Mouse (Mus musculus) WW6 (cell line): ENCODE data around the gene Mlst8.

Source experiments
- DNase-seq: peaks from one replicate; pipeline ENCODE4 v3.0.0-alpha.2; 2013; ENCODE audit warnings: low read depth, low spot score

Gene Mlst8

GRCm38 (mm10) chr17:24489265-24490030, 10.6 kb upstream of the Mlst8 start:
- DNase-seq, result no peak

DNA sequence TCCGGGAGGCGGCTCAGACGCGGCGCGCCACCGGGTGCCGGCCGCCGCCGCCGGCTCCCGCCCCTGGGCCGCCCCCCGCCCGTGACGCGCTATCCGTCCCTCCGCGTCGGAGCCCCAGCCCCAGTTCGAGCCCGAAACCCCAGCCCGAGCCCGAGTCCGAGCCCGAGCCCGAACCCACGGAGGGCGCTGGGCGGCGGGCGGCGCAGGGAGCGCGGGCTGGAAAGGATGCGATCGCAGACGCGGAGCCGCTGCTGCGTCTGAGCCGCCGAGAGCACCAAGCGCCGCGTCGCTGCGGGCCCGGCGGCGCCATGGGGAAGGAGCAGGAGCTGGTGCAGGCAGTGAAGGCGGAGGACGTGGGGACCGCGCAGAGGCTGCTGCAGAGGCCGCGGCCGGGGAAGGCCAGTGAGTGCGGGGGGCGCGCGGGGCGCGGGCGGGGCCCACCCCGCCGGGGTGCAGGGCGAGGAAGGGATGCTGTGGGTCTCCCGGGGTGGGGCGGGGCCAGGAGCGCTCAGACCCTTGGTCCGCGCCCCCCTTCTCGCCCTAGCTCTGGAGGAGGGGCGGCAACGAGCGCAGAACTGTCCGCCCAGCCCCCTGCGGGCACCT, 9.9 kb upstream of the Mlst8 start:
- no peak for DNase-seq

- DNase-seq, result no peak
These were observed 9.3 kb upstream of the Mlst8 start, which contains the start of gene Caskin1 for GRCm38 (mm10) chr17:24488186-24488661. Caskin1 (plus strand) TSS chr17:24488601.

DNA sequence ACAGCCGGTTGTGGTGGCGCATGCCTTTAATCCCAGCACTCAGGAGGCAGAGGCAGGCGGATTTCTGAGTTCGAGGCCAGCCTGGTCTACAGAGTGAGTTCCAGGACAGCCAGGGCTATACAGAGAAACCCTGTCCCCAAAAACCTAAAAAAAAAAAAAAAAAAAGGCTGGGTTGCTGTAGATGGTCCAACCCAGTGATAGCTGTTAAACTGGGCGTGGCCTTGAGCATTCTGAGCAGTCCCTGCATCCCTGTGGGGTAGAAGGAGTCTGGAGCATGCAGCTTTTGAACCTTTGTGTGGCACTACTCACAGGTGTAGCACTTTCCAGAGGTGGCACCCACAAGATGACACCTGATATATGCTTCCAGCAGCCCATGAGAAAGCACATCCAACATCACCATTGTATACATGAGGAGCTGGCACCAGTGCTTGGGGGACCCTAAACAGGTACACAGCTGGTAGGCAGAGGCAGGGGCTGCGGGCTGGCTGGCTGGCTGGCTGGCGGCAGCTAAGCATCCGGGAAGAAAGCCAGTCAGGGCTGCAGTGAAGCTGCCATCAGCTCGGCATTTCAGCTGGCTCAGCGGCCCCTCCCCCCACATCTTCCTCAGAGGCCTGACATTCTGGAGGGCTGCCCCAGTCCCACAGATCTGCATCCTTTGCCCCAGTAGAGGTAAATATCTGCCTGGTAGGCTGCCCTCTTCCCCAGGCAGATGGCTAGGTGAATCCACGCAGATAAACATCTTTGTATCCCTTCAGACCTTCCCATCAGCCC, 6.4 kb upstream of the Mlst8 start:
- no peak for DNase-seq

DNA sequence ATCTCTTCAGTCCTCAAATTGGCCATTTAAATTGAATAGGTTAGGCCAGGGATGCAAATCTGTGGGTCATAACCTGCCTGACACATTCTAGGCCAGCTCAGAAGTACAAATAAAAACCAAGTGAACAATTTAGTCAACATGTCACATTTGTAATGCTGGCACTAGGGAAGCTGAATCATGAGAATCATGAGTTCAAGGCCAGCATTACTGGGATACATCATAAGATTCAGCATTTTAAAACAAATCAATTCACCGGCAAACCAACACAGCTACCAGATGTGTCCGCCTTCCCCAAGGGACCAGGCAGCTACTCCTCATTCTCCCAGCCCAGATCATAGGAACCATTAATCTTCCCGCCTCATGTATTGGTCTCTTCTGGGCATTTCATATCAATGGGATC, 4.6 kb upstream of the Mlst8 start:
- DNase-seq, result no peak

DNA sequence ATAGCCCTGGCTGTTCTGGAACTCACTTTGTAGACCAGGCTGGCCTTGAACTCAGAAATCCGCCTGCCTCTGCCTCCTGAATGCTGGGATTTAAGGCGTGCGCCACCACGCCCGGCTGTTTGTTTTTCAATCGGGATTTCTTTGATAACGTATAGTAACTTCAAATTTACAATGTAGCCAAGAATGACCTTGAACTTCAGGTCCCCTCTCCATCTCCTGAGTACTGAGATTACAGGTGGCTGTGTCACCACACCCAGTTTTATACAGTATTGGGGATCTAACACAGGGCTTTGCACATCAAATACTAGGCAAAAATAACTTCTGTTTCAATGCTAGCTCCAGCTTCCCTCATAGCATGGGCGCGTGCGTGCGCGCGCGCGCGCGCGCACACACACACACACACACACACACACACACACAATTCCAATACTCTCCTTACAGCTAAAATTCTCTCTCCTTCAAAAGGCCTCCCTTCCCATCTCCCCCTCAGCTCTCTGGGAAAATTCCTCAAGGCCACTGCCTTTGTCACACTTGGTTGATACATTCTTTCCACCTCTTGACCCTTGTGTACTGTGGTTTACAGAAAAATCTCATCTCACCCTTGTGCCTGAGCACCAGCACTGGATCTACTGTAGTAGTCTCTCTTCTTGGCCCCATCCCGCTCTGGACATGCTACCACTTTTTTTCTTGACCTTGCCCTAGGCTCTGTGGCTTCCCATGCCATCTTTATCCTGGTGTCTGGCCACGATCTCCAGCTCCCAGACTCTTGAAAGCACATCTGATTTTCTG, 2.3 kb upstream of the Mlst8 start:
- DNase-seq, result no peak

DNA sequence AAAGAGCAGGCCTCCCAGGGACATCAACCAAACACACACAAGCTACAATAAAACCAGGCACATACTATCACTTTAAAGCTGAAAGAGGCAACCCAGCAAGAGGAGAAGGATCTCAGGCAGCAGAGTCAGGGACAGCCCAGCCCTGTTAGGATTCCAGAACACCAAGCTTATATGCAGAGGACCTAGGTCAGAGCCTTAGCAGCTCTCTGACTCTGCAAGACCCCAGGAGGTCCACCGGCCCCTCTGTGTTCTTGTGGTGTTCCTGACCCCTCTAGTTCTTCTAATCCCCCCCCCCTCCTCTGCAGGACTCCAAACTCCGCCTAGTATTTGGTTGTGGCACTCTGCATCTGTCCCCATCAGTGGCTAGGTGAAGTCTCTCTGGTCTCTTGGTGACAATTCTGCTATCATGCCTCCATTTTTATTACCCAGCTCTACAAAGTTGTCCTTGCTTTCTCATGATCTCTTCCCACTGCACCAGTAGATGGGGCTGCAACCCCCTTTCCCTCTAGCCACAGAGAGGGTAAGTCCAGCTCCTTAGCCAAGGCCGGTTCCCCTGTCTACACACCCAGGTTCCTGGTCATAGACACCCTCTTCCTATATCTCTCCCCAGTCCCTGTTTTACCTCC, 1.4 kb upstream of the Mlst8 start:
- DNase-seq, result no peak

DNA sequence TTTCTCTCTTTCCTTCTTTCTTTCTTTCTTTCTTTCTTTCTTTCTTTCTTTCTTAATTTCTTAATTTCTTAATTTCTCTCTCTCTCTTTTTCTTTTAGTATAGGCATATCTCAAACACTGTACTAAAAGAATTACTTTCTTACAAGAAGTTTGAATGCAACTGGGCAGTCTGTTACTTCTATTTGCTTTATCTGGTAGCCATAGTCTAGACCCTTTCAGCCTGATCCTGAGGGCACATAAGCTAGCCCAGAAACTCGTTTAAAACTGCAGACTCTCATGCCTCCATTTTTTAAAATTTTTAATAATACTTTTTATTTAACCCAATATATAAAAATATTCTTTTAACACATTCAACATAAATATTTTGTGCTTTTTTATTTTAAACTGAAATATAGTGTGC, 553 bp upstream of the Mlst8 start:
- no peak for DNase-seq

DNA sequence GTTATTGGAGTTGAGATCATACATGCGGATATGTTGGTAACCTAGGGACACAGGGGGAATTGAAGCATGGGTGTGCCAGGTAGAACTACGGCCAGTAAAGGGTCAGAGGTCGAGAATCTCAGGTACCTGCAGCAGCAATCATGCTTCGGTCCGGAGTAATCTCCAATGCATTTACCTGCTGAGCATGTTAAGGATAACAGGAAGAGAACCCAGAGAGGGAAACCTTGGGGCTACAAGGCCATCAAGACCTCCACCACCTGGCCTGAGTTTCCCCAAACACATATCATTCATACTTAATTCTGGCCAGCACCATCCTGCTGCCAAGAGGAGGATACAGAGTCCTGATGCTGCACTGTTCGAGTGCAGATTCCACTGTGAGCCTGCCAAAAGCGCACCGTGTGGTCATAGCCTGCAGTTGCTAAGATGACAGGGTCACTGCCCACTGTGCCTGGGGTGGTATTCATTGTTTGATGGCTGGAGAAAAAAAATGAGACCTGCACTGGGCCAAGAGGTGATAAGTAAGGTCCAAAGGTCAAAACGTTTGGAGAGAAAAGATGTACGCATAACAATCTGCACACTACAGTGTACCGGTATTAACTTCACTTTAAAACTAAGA, 785 bp downstream of the Mlst8 start:
- DNase-seq, result no peak

DNA sequence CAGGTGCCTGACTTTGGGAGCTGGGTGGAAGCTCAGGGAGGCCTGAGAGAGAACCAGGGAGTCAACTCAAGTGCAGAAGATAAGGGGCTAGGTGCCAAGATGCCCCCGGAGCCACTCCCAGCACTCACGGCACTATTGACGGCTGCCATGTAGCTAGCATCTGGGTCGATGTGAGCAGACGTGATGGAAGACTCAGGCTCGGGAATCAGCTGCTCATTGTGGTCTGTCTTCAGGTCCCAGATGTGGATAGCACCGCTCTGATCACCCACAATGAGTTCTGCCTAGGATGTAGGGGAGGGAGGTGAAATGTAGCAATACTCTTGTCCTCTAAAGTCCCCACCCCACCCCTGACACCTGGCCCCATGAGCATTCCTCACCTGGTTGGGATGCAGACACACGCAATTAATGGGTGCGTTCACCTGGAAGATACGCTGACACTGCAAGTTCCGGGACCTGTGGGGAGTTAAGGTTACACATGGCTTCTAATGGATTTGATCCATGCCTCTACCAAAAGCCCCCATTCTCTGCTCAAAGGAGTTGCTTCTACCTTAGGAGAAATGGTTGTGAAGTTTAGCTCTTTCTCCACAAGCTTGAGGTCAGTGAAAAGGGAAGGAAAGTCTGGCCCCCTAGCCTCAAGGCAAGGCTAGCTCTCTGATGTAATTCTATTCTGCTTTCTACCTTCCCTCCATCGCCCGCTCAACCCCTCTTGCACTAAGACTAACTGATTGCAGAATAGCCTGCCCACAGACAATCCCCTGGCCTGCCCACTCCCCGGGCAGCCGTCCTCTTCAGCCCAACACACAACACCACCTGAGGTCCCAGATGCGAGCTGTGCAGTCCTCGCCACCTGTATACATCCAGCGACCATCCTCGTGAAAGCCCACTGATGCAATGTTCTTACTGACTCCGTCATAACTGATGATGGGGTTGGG, 1.6 kb downstream of the Mlst8 start:
- no peak for DNase-seq

DNA sequence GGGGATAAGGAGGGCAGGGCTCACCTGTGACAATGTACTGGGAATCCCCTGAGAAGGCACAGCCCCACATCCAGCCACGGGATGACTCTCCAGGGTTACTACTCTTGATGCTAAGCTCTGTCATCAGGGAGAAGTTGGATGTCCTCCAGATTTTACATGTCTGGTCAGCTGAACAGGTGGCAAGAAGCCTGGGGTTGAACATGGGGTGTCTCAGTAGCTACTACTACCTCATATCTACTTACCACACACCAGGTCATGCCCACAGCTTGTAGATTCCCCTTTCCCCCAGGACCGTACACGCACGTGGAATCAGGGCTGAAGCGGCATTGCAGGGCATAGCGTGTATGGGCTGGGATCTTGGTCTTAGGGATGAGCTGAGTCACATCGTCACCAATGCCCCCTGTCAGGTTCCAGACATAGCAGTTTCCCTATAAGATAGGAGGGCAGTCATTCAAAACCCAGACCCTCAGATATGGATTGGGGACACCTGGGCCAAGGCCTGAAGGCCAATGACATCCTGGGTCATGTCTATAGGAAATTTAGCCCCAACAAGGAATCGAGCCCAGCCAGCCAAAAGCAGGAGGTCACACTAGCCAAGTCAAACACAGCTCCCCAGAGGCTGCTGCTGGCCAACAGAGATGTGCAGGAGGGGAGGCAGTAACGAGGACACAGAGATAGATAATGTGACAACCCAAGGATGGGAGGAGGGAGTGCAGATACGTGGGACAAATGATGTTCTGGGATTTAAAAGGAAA, 2.7 kb downstream of the Mlst8 start:
- no peak for DNase-seq

GRCm38 (mm10) chr17:24475586-24475985, 3.3 kb downstream of the Mlst8 start:
- DNase-seq, result no peak

GRCm38 (mm10) chr17:24474557-24474956, 4.3 kb downstream of the Mlst8 start:
- no peak for DNase-seq

GRCm38 (mm10) chr17:24473612-24474275, 5.1 kb downstream of the Mlst8 start, which contains the start of gene Bricd5:
Bricd5 (plus strand) TSS chr17:24473884.
- DNase-seq, result no peak

- DNase-seq, result no peak
These were observed 6.4 kb downstream of the Mlst8 start for GRCm38 (mm10) chr17:24472512-24472911.

DNA sequence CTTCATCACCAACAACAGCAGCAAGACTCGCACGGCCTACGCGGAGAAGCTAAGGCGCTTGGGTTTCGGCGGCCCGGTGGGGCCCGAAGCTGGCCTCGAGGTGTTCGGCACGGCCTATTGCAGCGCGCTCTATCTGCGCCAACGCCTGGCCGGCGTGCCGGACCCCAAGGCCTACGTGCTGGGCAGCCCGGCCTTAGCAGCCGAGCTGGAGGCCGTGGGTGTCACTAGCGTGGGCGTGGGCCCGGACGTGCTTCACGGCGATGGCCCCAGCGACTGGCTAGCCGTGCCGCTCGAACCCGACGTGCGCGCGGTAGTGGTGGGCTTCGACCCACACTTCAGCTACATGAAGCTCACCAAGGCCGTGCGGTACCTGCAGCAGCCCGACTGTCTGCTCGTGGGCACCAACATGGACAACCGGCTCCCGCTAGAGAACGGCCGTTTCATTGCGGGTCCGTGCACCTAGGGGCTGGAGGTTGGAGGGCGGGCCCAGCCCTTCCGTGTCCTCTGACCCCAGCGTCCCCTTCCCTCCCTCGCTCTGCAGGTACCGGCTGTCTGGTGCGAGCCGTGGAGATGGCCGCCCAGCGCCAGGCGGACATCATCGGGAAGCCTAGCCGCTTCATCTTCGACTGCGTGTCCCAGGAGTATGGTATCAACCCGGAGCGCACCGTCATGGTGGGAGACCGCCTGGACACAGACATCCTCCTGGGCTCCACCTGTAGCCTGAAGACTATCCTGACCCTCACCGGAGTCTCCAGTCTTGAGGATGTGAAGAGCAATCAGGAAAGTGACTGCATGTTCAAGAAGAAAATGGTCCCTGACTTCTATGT, 8.0 kb downstream of the Mlst8 start:
- no peak for DNase-seq

- peak; percentile 95 for DNase-seq
These were observed 8.8 kb downstream of the Mlst8 start, which contains the start of the genes E4f1 and Pgp for GRCm38 (mm10) chr17:24469910-24470602. E4f1 (minus strand) TSS chr17:24470313. Pgp (plus strand) TSS chr17:24470392.
